Mouse (Mus musculus): ENCODE measurements at regions not wholly inside any gene's neighbourhood (a gene's known extent, or its start where the extent isn't known, plus 50 kb on each side); places are given as distances from the start of the nearest gene placed in this dataset.

- no peak for DNase-seq
Measured at GRCm38 (mm10) chr2:19049877-19050731, 52.0 kb downstream of the 4930426L09Rik start.

- DNase-seq: no peak
Measured at GRCm38 (mm10) chr2:19055500-19055899, 57.4 kb downstream of the 4930426L09Rik start.

GRCm38 (mm10) chr2:19057859-19058258, 59.7 kb downstream of the 4930426L09Rik start:
- DNase-seq: no peak

- no peak for DNase-seq
Measured at GRCm38 (mm10) chr2:19058765-19059164, 60.6 kb downstream of the 4930426L09Rik start.

- peak in 1 of 2 experiments; percentile 28 for DNase-seq
Measured at GRCm38 (mm10) chr2:19059246-19059645, 61.1 kb downstream of the 4930426L09Rik start.

GRCm38 (mm10) chr2:19060218-19060915, 62.2 kb downstream of the 4930426L09Rik start:
- DNase-seq: no peak

- peak; percentile 18 to 40 for DNase-seq
Measured at GRCm38 (mm10) chr2:19064560-19065362, 66.6 kb downstream of the 4930426L09Rik start.

GRCm38 (mm10) chr2:19065511-19065910, 67.4 kb downstream of the 4930426L09Rik start:
- DNase-seq: no peak

- DNase-seq: no peak
Measured at GRCm38 (mm10) chr2:19068161-19068560, 70.0 kb downstream of the 4930426L09Rik start.

- DNase-seq: no peak
Measured at GRCm38 (mm10) chr2:19083816-19084215, 85.7 kb downstream of the 4930426L09Rik start.

- DNase-seq: no peak
Measured at GRCm38 (mm10) chr2:19085105-19085504, 87.0 kb downstream of the 4930426L09Rik start.

- DNase-seq: no peak
Measured at GRCm38 (mm10) chr2:19086167-19086566, 88.0 kb downstream of the 4930426L09Rik start.

- DNase-seq: peak; percentile 39 to 66
Measured at GRCm38 (mm10) chr2:19086621-19087020, 88.5 kb downstream of the 4930426L09Rik start.

GRCm38 (mm10) chr2:19099384-19099783, 99.7 kb upstream of the Armc3 start:
- no peak for DNase-seq

GRCm38 (mm10) chr2:19108753-19109152, 90.3 kb upstream of the Armc3 start:
- no peak for DNase-seq

GRCm38 (mm10) chr2:19119871-19120270, 79.2 kb upstream of the Armc3 start:
- no peak for DNase-seq

GRCm38 (mm10) chr2:19132864-19133263, 66.2 kb upstream of the Armc3 start:
- DNase-seq: no peak

GRCm38 (mm10) chr2:19142586-19142985, 56.5 kb upstream of the Armc3 start:
- DNase-seq: peak; percentile 19 to 70

- peak in 1 of 2 experiments; percentile 29 for DNase-seq
Measured at GRCm38 (mm10) chr2:19145412-19145811, 53.7 kb upstream of the Armc3 start.

- peak; percentile 73 to 89 for DNase-seq
Measured at GRCm38 (mm10) chr2:19145881-19146280, 53.2 kb upstream of the Armc3 start.

- peak; percentile 10 to 51 for DNase-seq
Measured at GRCm38 (mm10) chr2:19146289-19146688, 52.8 kb upstream of the Armc3 start.

GRCm38 (mm10) chr2:19148812-19149211, 50.3 kb upstream of the Armc3 start:
- peak; percentile 63 for DNase-seq

Data from kidney, postnatal 25 days (tissue).